Mouse (Mus musculus) spleen, adult 2 months (tissue): ENCODE measurements at regions not wholly inside any gene's neighbourhood (a gene's known extent, or its start where the extent isn't known, plus 50 kb on each side); places are given as distances from the start of the nearest gene placed in this dataset.

Source experiments
- DNase-seq, 2 experiments: peaks; one replicate each; pipeline versions ENCODE4 v3.0.0 to v3.0.0-alpha.2; 2012 to 2021; ENCODE audit warnings: low spot score in 2 of 2, low read depth in 1 of 2
- H3K27ac ChIP-seq: fragments of 200-500 bp; 2 replicates; pipeline ENCODE4 v1.5.1; 2012; ENCODE audit warnings: low read length, inconsistent platforms; ENCODE audit not compliant: insufficient read depth
- H3K27me3 ChIP-seq: fragments of 200-500 bp; 2 replicates; pipeline ENCODE4 v1.6.1; 2012; ENCODE audit warnings: mild to moderate bottlenecking, moderate library complexity, low read length, inconsistent platforms; ENCODE audit not compliant: control insufficient read depth, insufficient read depth
- H3K36me3 ChIP-seq: fragments of 200-500 bp; 2 replicates; pipeline ENCODE4 v1.6.1; 2012; ENCODE audit warnings: mild to moderate bottlenecking, low read length, inconsistent platforms; ENCODE audit not compliant: control insufficient read depth, insufficient read depth
- H3K4me1 ChIP-seq: fragments of 200-500 bp; 2 replicates; pipeline ENCODE4 v1.6.1; 2011; ENCODE audit warnings: inconsistent platforms; ENCODE audit not compliant: control insufficient read depth, insufficient read depth, insufficient read length
- H3K4me3 ChIP-seq: fragments of 200-500 bp; 2 replicates; pipeline ENCODE4 v1.5.1; 2011; ENCODE audit warnings: mild to moderate bottlenecking, inconsistent platforms; ENCODE audit not compliant: insufficient read depth, insufficient read length; ENCODE audit errors: extremely low read depth
- CTCF ChIP-seq: fragments of 200-500 bp; IDR thresholded peaks from 2 replicates; pipeline ENCODE4 v1.5.1; 2011; ENCODE audit warnings: mild to moderate bottlenecking, inconsistent platforms; ENCODE audit not compliant: insufficient read depth, insufficient read length, insufficient replicate concordance; ENCODE audit errors: extremely low read depth
- POLR2A ChIP-seq: fragments of 200-500 bp; IDR thresholded peaks from 2 replicates; pipeline ENCODE4 v1.6.1; 2011; ENCODE audit warnings: low read depth, low read length, inconsistent platforms
- WGBS: fragments of 180-500 bp; shearing (Covaris S2); methylation state at CpG from one replicate; pipeline ENCODE4 v1.1.7; 2018; 5-methylcytosine and 5-hydroxymethylcytosine counted together

DNA sequence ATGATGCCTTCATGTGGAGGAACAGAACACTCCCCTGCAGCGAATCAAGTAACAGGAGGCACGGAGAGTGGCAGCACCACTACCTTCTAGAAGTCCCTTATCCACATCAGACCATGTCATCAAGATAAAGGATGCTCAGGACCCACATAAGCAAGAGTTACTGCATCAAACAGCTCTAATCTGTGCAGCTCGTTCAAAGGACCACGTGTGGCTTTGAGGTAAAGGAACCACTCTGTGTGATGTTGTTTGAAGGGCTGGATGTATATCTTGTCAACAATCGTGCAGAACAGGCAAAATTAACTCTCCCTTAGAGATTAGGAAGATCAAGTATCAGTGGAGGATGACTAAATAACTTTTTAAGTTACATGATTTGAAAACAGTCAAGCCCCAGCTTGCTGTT is 68.8 kb upstream of the Cd44 start:
- 75% methylated on average over 5 of the region's 5 CpGs for WGBS
- no peak for DNase-seq
- Histone ChIP-seq H3K27me3 (no peaks in the 10 kb centered on the region), H3K4me1 (peaks cover 13% of the 10 kb centered on the region), H3K36me3 (no peaks in the 10 kb centered on the region), H3K4me3 (no peak overlapping the region), H3K27ac (no peak overlapping the region)
- no peak for TF ChIP-seq POLR2A

- Histone ChIP-seq H3K4me1 (peaks cover 13% of the 10 kb centered on the region), H3K27ac (peak overlapping the region; percentile 52; the same call in 1 of the 2 replicates), H3K36me3 (no peaks in the 10 kb centered on the region), H3K4me3 (no peak overlapping the region), H3K27me3 (no peaks in the 10 kb centered on the region)
- TF ChIP-seq POLR2A (no peak), CTCF (no peak)
- no peak for DNase-seq
- 29% methylated on average over 7 of the region's 7 CpGs for WGBS
These were observed 66.7 kb upstream of the Cd44 start for GRCm38 (mm10) chr2:102967950-102968722.

DNA sequence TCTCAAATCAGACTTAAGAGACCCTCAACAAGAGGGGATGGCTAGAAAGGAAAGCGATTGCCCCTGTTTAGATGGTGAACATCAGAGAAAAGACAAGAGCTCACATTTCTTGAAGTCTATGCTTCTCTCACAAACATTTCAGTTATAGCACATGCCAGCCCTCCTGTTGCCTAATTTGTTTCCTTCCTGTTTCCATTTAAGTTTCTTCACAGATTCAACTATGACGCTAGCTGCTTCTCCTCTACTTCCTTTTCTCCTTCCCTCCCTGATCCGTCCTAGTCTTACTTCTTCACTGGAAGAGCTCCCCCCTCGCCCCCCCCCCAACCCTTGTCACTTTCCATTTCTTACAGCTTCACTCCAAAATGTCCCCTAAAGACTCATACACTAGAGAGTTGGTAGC is 66.0 kb upstream of the Cd44 start:
- no peak for TF ChIP-seq POLR2A
- TF ChIP-seq CTCF = no peak
- H3K4me3 ChIP-seq = no peak overlapping the region
- WGBS = 59% methylated on average over 4 of the region's 4 CpGs
- no peaks in the 10 kb centered on the region for H3K36me3 ChIP-seq
- DNase-seq = no peak
- H3K27ac ChIP-seq = no peak overlapping the region; the same call in 1 of the 2 replicates
- H3K27me3 ChIP-seq = no peaks in the 10 kb centered on the region
- peaks cover 13% of the 10 kb centered on the region for H3K4me1 ChIP-seq

- WGBS = 88% methylated on average over 5 of the region's 5 CpGs
- Histone ChIP-seq H3K4me1 (no peaks in the 10 kb centered on the region), H3K27ac (no peak overlapping the region), H3K27me3 (no peaks in the 10 kb centered on the region), H3K36me3 (no peaks in the 10 kb centered on the region), H3K4me3 (no peak overlapping the region)
- DNase-seq = no peak
- TF ChIP-seq POLR2A (no peak), CTCF (no peak)
These were observed 57.7 kb upstream of the Cd44 start for GRCm38 (mm10) chr2:102959067-102959645.

GRCm38 (mm10) chr2:102958529-102958928 is 57.1 kb upstream of the Cd44 start:
- 92% methylated on average over 9 of the region's 9 CpGs for WGBS
- TF ChIP-seq POLR2A = no peak
- no peak for TF ChIP-seq CTCF
- Histone ChIP-seq H3K27ac (no peak overlapping the region), H3K27me3 (no peaks in the 10 kb centered on the region), H3K36me3 (no peaks in the 10 kb centered on the region), H3K4me3 (no peak overlapping the region), H3K4me1 (no peaks in the 10 kb centered on the region)
- no peak for DNase-seq

DNA sequence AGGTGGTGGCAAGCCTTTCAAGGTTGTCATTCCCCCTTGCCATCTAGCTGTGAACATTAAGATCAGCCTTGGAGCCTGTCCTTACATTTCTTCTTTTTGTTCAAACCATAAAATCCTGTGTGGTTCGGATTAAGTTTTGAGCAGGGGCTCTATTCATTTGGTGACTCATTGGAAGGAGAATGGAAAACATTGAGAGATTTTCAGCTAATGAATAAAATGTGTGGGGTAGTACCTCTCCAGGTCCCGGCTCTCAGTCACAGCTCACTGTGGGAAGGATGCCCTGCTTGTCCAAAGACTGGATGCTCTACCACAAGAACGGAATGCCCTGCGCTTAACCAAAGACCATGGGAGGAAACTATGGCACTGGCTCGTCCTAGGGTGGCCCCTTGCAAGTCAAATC is 56.3 kb upstream of the Cd44 start:
- H3K27me3 ChIP-seq = no peaks in the 10 kb centered on the region
- H3K4me3 ChIP-seq = no peak overlapping the region
- H3K27ac ChIP-seq = no peak overlapping the region
- TF ChIP-seq POLR2A (no peak), CTCF (no peak)
- H3K36me3 ChIP-seq = no peaks in the 10 kb centered on the region
- H3K4me1 ChIP-seq = no peaks in the 10 kb centered on the region
- DNase-seq = no peak
- WGBS = 89% methylated on average over 5 of the region's 5 CpGs

DNA sequence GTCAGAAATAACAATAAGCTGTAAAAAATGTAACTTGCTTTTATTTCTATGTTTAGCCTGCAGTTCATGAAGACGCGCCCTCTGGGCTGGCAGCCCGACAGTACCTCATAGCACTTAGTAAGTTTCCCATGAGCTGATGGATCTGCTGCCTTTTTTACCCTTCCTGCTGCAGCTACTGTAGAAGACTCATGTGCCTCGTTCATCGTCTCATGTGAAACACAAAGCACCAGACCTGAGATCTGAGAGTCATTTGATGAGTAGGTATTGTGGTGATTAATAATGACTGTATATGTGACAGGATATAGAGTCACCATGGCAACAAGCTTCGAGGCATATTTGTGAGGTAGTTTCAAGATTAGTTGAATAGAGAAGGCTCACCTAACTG is 55.4 kb upstream of the Cd44 start:
- 73% methylated on average over 6 of the region's 6 CpGs for WGBS
- no peak for TF ChIP-seq POLR2A
- no peak for TF ChIP-seq CTCF
- Histone ChIP-seq H3K27me3 (no peaks in the 10 kb centered on the region), H3K36me3 (no peaks in the 10 kb centered on the region), H3K27ac (no peak overlapping the region), H3K4me3 (no peak overlapping the region), H3K4me1 (no peaks in the 10 kb centered on the region)
- no peak for DNase-seq
